Mouse (Mus musculus) kidney, adult 2 months (tissue): ENCODE measurements at regions not wholly inside any gene's neighbourhood (a gene's known extent, or its start where the extent isn't known, plus 50 kb on each side); places are given as distances from the start of the nearest gene placed in this dataset.

Experiments used
- CTCF ChIP-seq: fragments of 200-500 bp; conservative IDR thresholded peaks from 2 replicates; pipeline ENCODE4 v1.5.1; 2011; ENCODE audit warnings: low read depth, mild to moderate bottlenecking, control low read depth, low read length, moderate library complexity, mixed read lengths; ENCODE audit not compliant: insufficient read depth, insufficient read length
- POLR2A ChIP-seq: fragments of 200-500 bp; IDR thresholded peaks from one replicate; pipeline ENCODE4 v1.6.1; 2011; ENCODE audit warnings: low read depth, low read length, control low read depth

GRCm38 (mm10) chr10:8969016-8969415 is 83.1 kb upstream of the Sash1 start:
- no peak for TF ChIP-seq CTCF
- TF ChIP-seq POLR2A, result no peak
